Mouse (Mus musculus) lung, postnatal 0 days (tissue): ENCODE results near the gene Sept10.
A peak's percentile ranks its signal among the peaks of the same experiment; 100 is the strongest.

Experiments
- CTCF ChIP-seq: IDR thresholded peaks from 2 replicates; pipeline ENCODE4 v1.5.1; 2016; ENCODE audit warnings: antibody characterized with exemption, mild to moderate bottlenecking
- EP300 ChIP-seq: IDR thresholded peaks from 2 replicates; pipeline ENCODE4 v1.6.1; 2016; ENCODE audit warnings: antibody characterized with exemption, mild to moderate bottlenecking, control low read depth

DNA sequence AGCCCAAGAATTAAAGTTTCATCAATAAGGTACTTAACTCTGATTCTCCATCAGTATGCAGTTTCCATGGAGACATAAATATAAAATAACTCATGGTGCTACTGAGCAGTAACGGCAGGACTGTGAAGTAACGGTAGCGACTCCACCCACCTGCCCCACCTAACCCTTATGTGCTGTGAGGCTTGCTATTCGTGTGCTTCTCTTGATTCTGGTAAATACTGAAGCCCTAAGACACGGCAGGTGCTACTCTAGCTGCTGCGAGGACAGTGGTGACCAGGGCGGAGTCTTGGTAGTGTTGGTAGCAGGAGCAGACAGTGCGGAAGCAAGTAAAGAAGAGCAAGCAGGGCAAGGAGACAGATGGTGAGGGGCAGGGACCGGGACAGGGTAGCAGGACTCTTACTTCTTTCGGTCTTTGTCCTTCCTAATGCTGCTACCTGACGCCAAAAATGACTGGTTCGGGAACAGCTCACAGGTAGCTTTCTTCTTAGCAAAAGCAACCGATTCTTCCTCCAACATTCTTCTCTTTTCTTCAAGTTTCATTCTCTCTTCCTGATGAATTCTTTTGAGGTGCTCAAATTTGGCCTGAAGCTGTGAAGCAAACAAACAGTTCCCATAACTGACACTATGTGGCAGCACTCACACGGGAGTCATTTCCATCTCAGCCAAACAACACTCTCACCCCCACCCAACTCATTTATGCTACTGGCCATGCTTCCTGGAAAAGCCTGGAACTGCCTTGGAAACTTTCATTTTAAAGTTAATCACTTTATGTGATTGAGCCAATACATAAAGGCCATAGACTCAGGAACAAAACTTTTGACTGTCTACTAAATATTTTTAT is 55.3 kb downstream of the Sept10 start:
- peak; percentile 89 for TF ChIP-seq CTCF
- TF ChIP-seq EP300: no peak
